Mouse (Mus musculus): Measurements from ENCODE around the gene Shb. TPM values are rescaled to one million over a fixed set of nuclear protein-coding genes. Genes with fewer than 3 reads are reported as not detected.
"Not testable (repeated sequence)": the region's sequence is repeated elsewhere in the genome, so short reads cannot be mapped to it uniquely, and the experiment has no call there.

Shb gene
- polyA plus RNA-seq, 1 experiment from 2014 or later: 3.9 TPM

DNA sequence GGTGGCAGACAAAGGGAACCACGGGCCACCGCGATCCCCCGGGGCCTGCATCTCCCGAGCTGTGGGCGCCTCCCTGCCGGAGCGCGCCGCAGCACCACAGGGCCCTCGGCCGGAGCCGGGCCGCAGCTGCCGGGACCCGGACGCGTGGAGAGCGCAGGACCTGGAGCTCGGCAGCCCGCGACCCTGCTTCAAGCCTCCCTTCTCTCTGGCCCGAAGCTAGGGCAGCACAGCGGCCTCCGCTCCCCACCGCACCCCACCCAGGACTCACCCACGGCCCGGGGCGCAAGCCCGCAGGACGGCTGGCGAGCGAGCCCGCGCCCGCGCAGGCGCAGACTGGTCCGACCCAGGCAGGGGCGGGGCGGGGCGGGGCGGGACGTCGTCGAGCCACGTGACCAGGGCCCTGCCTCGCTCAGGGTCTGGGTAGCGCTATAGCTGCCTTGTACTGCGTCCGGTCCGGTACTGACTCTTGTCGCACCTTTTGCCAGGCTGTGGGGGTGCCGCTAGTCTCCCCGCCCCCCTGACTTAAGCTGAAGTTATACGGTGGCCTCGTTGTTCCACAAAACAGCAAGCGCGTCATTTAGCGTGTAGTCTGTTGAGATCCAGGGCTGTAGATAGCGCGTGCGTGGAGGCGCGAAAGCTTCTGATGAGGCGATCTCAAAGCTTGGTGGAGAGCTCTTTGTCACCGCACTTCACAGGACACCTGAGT, 123.7 kb downstream of the Shb start, which contains the start of gene Slc25a51:
Slc25a51 (minus strand) TSS at position 340 of the 706 bp plus-strand sequence.
- Histone ChIP-seq H3K9me3 (no peaks in the 10 kb centered on the region), H3K36me3 (peaks cover 13% of the 10 kb centered on the region), H3K9ac (peak within 1 kb of the TSS; percentile 98), H3K4me3 (peak within 1 kb of the TSS; percentile 96), H3K27ac (peak within 1 kb of the TSS; percentile 89), H3K4me2 (replicated peaks) (peak within 1 kb of the TSS; percentile 91), H3K4me1 (peaks cover 21% of the 10 kb centered on the region), H3K27me3 (no peaks in the 10 kb centered on the region)
- WGBS: under 1% methylated on average over 60 of the region's 67 CpGs
- peak; percentile 97 for ATAC-seq (ENCODE audit: low FRiP score, low read depth)

DNA sequence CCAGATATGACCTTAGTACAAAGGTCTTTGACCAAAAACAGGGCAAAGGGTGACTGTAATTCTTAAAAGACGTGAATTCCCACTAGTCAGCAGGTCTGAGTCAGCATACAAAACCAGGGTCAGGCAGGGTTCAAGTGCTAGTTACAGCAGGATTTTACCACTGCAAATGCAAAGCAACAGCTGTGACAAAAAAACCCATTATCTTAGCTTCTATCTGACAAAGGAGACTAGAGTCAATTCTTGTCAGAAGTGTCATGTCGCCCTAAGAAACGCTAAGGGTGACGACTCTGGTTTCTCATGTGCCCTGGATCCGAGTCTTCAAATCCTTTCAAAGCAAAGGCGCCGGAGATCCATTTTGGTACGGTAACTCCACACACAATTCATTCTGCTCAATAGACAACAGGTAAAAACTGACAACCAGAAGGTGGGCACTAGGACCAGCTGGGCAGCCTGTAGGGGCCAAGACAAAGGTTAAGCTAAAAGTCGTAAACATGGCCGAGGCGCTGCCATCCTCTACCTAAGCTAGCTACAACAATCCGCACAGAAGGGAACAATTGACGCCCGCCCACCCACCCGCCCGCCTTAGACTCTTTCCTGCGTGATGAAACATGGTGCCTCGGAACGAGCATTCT, 124.5 kb downstream of the Shb start:
- WGBS: 2% methylated on average over 19 of the region's 19 CpGs
- no peak for ATAC-seq (ENCODE audit: low FRiP score, low read depth)

DNA sequence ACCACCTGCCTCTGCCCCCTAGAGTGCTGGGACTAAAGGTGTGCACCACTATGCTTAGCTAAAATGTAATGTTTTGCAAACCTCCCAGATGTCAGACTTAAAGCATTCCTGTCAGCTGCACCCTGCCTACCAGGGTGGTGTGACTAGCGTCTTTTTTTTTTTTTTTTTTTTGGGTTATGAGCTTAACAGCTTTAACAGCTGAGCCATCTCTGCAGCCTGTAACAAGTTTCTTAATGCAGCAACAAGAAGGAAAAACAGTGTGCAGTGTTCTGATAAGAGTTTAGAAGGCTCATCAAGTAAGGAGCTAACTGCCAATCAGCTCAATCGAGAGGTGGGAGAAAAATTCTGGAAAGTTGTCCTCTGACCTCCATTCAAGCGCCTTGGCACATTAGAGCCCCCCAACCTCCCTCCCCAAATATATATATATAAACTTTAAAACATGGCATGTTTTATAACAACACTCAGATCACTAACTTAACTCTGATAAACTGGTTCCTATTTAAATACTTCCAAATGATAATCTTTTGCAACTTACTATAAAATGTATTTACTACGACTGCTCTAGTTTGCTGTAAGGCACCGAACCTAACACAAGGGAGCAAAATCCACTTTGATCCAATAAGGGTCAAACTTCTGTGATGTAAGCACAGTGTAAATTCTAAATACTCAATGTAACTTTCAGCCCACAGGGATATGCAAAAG, 125.1 kb downstream of the Shb start:
- 52% methylated on average over 5 of the region's 5 CpGs for WGBS
- H3K4me3 ChIP-seq: peak overlapping the region; percentile 96
- no peak for ATAC-seq (ENCODE audit: low FRiP score, low read depth)
- peak overlapping the region; percentile 98 for H3K9ac ChIP-seq
- H3K36me3 ChIP-seq: peaks cover 27% of the 10 kb centered on the region
- peak overlapping the region; percentile 91 for H3K4me2 ChIP-seq (replicated peaks)
- peaks cover 21% of the 10 kb centered on the region for H3K4me1 ChIP-seq
- H3K27me3 ChIP-seq: no peaks in the 10 kb centered on the region
- no peak overlapping the region for H3K27ac ChIP-seq
- H3K9me3 ChIP-seq: no peaks in the 10 kb centered on the region

More for the DNA sequence above, 124.5 kb downstream of the Shb start:
- H3K9ac ChIP-seq: peak overlapping the region; percentile 98
- no peaks in the 10 kb centered on the region for H3K9me3 ChIP-seq
- peak overlapping the region; percentile 89 for H3K27ac ChIP-seq
- H3K4me2 ChIP-seq (replicated peaks): peak overlapping the region; percentile 91
- peak overlapping the region; percentile 96 for H3K4me3 ChIP-seq
- H3K4me1 ChIP-seq: peaks cover 21% of the 10 kb centered on the region
- peaks cover 20% of the 10 kb centered on the region for H3K36me3 ChIP-seq
- no peaks in the 10 kb centered on the region for H3K27me3 ChIP-seq

DNA sequence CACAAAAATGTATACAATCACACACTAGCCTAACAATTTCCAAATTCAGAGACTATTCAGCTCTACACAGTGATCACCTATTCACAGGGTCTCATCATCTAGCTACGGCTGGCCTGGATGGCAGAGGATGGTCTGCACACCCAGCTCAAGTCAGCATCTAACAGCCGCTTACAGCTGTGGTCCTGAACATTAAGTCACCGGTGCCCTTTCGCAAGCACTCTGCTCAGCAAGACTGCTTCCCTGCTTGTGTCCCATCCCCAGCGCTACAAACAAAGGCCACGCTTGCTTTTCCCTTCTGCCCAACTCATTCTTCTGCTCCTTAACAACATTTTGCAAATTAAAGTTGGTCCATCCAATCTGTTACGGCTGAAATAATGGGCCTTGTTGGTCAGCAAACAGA, 125.9 kb downstream of the Shb start:
- H3K4me3 ChIP-seq: no peak overlapping the region
- 90% methylated on average over 7 of the region's 7 CpGs for WGBS
- H3K9ac ChIP-seq: peak overlapping the region; percentile 40

DNA sequence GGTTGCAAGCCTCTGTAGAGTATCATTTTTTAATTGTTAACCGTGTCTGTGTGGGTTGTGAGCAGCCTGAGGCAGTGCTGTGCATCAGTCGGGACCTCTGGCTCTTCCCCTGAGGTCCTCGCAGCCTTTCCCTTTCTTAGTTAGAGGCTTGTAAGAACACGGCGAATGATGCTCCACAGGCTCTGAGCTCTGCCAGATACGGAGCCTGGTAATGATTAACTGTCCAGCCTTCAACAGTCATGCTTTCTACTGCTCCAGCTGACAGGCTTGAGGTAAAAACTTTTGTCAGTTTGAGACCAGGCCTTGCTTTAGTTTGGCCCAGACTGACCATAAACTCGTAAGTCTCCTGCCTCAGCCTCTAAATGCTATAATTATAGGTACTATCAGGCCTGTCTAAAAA, 127.0 kb downstream of the Shb start:
- ATAC-seq (ENCODE audit: low FRiP score, low read depth): no peak
- H3K27ac ChIP-seq: no peak overlapping the region

More for the DNA sequence above, 125.9 kb downstream of the Shb start:
- H3K36me3 ChIP-seq: peaks cover 33% of the 10 kb centered on the region
- peaks cover 21% of the 10 kb centered on the region for H3K4me1 ChIP-seq
- no peak for ATAC-seq (ENCODE audit: low FRiP score, low read depth)
- H3K27me3 ChIP-seq: no peaks in the 10 kb centered on the region
- H3K27ac ChIP-seq: no peak overlapping the region
- peak overlapping the region; percentile 91 for H3K4me2 ChIP-seq (replicated peaks)
- H3K9me3 ChIP-seq: no peaks in the 10 kb centered on the region

DNA sequence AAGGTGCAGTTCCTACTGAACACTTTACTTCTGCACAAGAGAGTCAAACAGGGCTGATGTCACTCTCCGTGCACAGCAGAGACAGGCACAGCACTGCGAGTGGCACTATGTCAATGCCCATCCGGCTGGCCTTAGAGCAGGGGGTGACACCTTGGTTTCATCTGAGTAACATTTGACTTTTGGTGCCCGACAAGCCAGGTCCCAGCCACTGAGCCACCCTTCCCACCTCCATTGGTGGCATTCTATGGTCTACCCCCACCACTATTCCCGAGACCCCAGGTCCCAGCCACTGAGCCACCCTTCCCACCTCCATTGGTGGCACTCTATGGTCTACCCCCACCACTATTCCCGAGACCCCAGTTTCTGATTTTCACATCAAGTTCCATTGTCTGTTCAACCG, 128.2 kb downstream of the Shb start:
- WGBS: 94% methylated on average over 7 of the region's 7 CpGs
- Histone ChIP-seq H3K9ac (no peak overlapping the region), H3K27ac (no peak overlapping the region), H3K4me3 (no peak overlapping the region), H3K4me2 (replicated peaks) (no peak overlapping the region), H3K9me3 (no peaks in the 10 kb centered on the region), H3K36me3 (peaks cover 54% of the 10 kb centered on the region), H3K4me1 (peaks cover 18% of the 10 kb centered on the region), H3K27me3 (no peaks in the 10 kb centered on the region)
- ATAC-seq (ENCODE audit: low FRiP score, low read depth): no peak

More for the DNA sequence above, 127.0 kb downstream of the Shb start:
- 56% methylated on average over 7 of the region's 7 CpGs for WGBS
- H3K4me3 ChIP-seq: no peak overlapping the region
- H3K4me2 ChIP-seq (replicated peaks): no peak overlapping the region
- no peaks in the 10 kb centered on the region for H3K27me3 ChIP-seq
- no peak overlapping the region for H3K9ac ChIP-seq
- no peaks in the 10 kb centered on the region for H3K9me3 ChIP-seq
- peaks cover 42% of the 10 kb centered on the region for H3K36me3 ChIP-seq
- H3K4me1 ChIP-seq: peaks cover 21% of the 10 kb centered on the region

GRCm38 (mm10) chr4:45403499-45403878, 128.8 kb downstream of the Shb start:
- peaks cover 18% of the 10 kb centered on the region for H3K4me1 ChIP-seq
- no peaks in the 10 kb centered on the region for H3K27me3 ChIP-seq
- no peak overlapping the region for H3K27ac ChIP-seq
- no peak overlapping the region for H3K9ac ChIP-seq
- 86% methylated on average over 7 of the region's 7 CpGs for WGBS
- ATAC-seq (ENCODE audit: low FRiP score, low read depth): no peak
- no peak overlapping the region for H3K4me2 ChIP-seq (replicated peaks)
- peaks cover 60% of the 10 kb centered on the region for H3K36me3 ChIP-seq
- no peaks in the 10 kb centered on the region for H3K9me3 ChIP-seq
- no peak overlapping the region for H3K4me3 ChIP-seq

DNA sequence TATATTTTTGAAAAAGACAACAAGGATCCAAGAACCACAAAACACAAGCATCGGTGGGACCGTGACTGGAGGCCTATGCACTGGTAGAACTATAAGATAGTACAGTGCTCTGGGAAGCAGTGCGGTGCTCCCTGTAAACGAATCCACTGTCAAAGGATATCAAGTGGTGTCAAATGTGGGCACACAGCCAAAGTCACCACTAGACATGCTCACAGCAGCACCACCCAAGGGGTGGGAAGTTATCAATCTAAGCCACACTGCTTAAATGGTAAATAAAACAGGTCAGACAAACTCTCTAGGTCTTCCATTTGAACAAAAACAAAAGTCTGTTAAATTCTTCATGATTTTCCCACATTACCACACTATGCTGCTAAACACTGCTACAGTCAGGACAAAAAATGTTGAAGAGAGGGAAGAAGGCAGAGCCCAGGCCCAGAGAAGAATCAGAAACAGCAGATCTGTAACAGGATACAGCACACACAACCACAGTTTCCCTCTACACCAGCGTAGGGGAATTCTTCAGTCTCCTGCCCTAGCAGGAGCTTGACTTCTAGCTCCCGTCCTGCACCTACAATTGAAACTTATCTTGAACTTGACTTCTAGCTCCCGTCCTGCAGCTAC, 129.3 kb downstream of the Shb start:
- H3K36me3 ChIP-seq: peaks cover 65% of the 10 kb centered on the region

GRCm38 (mm10) chr4:45402281-45402680, 130.0 kb downstream of the Shb start:
- Histone ChIP-seq H3K4me1 (peaks cover 12% of the 10 kb centered on the region), H3K27me3 (no peaks in the 10 kb centered on the region), H3K9ac (no peak overlapping the region), H3K36me3 (peaks cover 72% of the 10 kb centered on the region), H3K9me3 (no peaks in the 10 kb centered on the region), H3K4me2 (replicated peaks) (no peak overlapping the region), H3K27ac (no peak overlapping the region), H3K4me3 (no peak overlapping the region)
- ATAC-seq (ENCODE audit: low FRiP score, low read depth): no peak
- WGBS: 94% methylated on average over 4 of the region's 4 CpGs

More for the DNA sequence above, 129.3 kb downstream of the Shb start:
- peaks cover 18% of the 10 kb centered on the region for H3K4me1 ChIP-seq
- H3K27ac ChIP-seq: no peak overlapping the region
- H3K9me3 ChIP-seq: no peaks in the 10 kb centered on the region
- ATAC-seq (ENCODE audit: low FRiP score, low read depth): no peak
- WGBS: 88% methylated on average over 7 of the region's 7 CpGs
- no peak overlapping the region for H3K9ac ChIP-seq
- no peak overlapping the region for H3K4me3 ChIP-seq
- H3K27me3 ChIP-seq: no peaks in the 10 kb centered on the region
- no peak overlapping the region for H3K4me2 ChIP-seq (replicated peaks)

DNA sequence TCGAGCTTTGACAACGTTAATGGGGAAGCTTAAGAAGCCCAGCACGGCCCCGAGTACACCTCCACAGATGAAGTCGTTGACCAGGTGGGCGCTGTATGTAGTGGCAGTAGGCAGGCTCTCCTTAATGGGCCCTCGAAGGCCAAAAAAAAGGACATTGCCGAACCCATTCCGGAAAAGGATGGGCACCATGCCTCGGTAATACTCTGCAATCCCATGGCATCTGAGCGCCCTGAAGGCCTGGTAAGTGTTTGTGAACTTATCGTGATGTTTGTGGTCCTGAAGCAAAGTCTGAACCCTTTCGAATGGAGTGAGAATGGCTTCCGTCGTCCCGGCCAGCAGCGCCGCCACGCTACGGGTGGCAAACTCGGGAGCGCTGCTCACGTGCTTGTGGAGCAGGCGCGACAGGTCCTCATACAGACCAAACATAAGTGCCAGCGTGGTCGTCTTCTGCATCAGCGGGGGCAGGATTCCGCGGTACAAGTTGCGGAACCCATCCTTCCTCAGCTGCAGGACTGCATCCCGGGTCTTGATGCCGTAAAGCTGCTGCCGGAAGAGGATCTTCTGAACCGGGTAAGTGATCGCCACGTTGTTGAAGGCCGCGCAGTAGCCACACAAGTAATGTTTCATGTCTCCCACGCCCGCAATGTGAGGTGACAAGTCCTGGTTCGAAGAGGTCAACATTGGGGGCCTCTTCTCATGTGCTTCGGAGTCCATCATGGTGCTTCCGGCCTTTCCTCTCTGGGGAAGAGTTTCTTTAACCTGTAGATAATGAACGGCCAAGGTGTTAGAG, 132.7 kb downstream of the Shb start:
- 96% methylated on average over 45 of the region's 45 CpGs for WGBS

DNA sequence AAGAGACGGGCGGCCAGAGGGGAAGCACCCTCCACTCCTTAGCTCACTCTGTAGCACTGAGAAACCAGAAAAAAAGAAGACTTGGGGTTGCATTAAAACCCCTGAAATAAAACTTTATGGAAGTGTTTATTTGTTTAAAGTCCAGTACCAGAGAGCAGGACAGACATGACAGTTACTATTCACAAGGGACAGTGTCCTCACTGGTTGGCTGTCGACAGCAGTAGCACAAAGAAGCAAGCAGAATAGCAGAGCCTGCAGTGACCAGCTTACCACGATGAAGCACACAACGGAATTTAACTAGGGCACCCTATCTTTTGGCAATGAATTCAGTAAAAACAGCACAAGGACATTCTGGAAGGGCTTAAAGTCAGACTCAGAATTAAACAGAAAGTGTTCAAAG, 134.0 kb downstream of the Shb start:
- H3K27ac ChIP-seq; H3K4me3 ChIP-seq; H3K9me3 ChIP-seq; H3K4me1 ChIP-seq; H3K9ac ChIP-seq; ATAC-seq (ENCODE audit: low FRiP score, low read depth); H3K4me2 ChIP-seq (replicated peaks); H3K27me3 ChIP-seq: not testable (repeated sequence)
- peaks cover 72% of the 10 kb centered on the region for H3K36me3 ChIP-seq
- 84% methylated on average over 5 of the region's 5 CpGs for WGBS

More for the DNA sequence above, 132.7 kb downstream of the Shb start:
- Histone ChIP-seq H3K36me3 (peaks cover 85% of the 10 kb centered on the region), H3K9me3 (no peaks in the 10 kb centered on the region), H3K27me3 (no peaks in the 10 kb centered on the region), H3K27ac (no peak overlapping the region), H3K4me1 (no peaks in the 10 kb centered on the region), H3K9ac (no peak overlapping the region), H3K4me3 (no peak overlapping the region), H3K4me2 (replicated peaks) (no peak overlapping the region)
- no peak for ATAC-seq (ENCODE audit: low FRiP score, low read depth)

All from limb, embryonic 13.5 days (tissue).